Mouse (Mus musculus): ENCODE data around the gene 2310009B15Rik.

- TF ChIP-seq POLR2A (IDR thresholded peaks at IDR 0.05; ENCODE audit: extremely low read depth, insufficient read depth, low read length), result no peak
- TF ChIP-seq CTCF (IDR thresholded peaks at IDR 0.05; ENCODE audit: extremely low read depth, insufficient read depth, low read length), result no peak
Observed at GRCm38 (mm10) chr1:138847146-138847545, 9.5 kb downstream of the 2310009B15Rik start.

Measured in cortical plate, adult 2 months (tissue).